Comparison of ENCODE assay signal across 10 mouse cellular contexts in genomic region chr16:49658029-49658428, GRCm38 (mm10).
"Had no signal": no experiment of that assay in that cellular context is flagged by ENCODE, and none has a peak within 500 bp of the region (broad histone marks: within the 10 kb centered on the region; RNA-seq: fewer than 3 reads in every experiment).

No protein-coding gene starts in this region.

- ATAC-seq: liver, embryonic 12.5 days; midbrain, embryonic 15.5 days had no signal

- DNase-seq: kidney, adult 9 months; kidney, postnatal 14 days; kidney, postnatal 4 days; liver; lung, adult 18-20 months; lung, postnatal 14 days; thymus, adult 18-20 months; thymus, postnatal 36 days had no signal
